In genomic region chr11:55250527-55250926, GRCm38 (mm10) we compare ENCODE assay signal across 14 mouse cellular contexts. TPM values are rescaled to one million over a fixed set of nuclear protein-coding genes. Genes with fewer than 3 reads are reported as not detected.
A peak's percentile ranks its signal among the peaks of the same experiment; 100 is the strongest.
DNase-seq lines count a peak whose midpoint lies in the region; ATAC-seq and TF ChIP-seq lines count a peak whose summit lies in the region.
"Had no signal": no experiment of that assay in that cellular context is flagged by ENCODE, and none has a peak within 500 bp of the region (broad histone marks: within the 10 kb centered on the region; RNA-seq: fewer than 3 reads in every experiment).

No protein-coding gene starts in this region.

- no peak for DNase-seq in kidney, adult 2 months
- DNase-seq in right cerebral cortex, adult 18-20 months, result peak; percentile 32
- no peak for DNase-seq in right cerebral cortex, postnatal 10 days (ENCODE audit: low spot score in 2 of 2)
- DNase-seq in layer of hippocampus, adult 8-10 months (ENCODE audit: low spot score in 2 of 2), result peak; percentile 27 to 50
- peak; percentile 38 for DNase-seq in telencephalon, adult 2 months (ENCODE audit: low read depth, low spot score)
- DNase-seq: liver, postnatal 0 days had no signal

- H3K4me3 ChIP-seq in kidney, embryonic 14.5 days (ENCODE audit: low read length), result no peak overlapping the region
- no peak overlapping the region for H3K4me3 ChIP-seq in kidney, adult 2 months (ENCODE audit: insufficient read depth, low read depth, low read length)
- H3K4me3 ChIP-seq in forebrain, embryonic 15.5 days, result no peak overlapping the region
- H3K4me3 ChIP-seq in liver, embryonic 12.5 days, result no peak overlapping the region
- H3K4me3 ChIP-seq: erythroblast, embryonic 14.5 days; hindbrain, embryonic 12.5 days; intestine, embryonic 15.5 days; limb, embryonic 13.5 days; midbrain, embryonic 12.5 days had no signal

- no peaks in the 10 kb centered on the region; the same call in 1 of the 2 replicates for H3K9me3 ChIP-seq in kidney, embryonic 14.5 days (ENCODE audit: control insufficient read depth, low read length)
- H3K9me3 ChIP-seq in forebrain, embryonic 15.5 days, result no peaks in the 10 kb centered on the region
- no peaks in the 10 kb centered on the region for H3K9me3 ChIP-seq in liver, embryonic 12.5 days (replicated peaks)
- H3K9me3 ChIP-seq: hindbrain, embryonic 12.5 days; intestine, embryonic 15.5 days; limb, embryonic 13.5 days; midbrain, embryonic 12.5 days had no signal

- no peak overlapping the region for H3K9ac ChIP-seq in kidney, embryonic 14.5 days (ENCODE audit: low read depth, low read length)
- H3K9ac ChIP-seq in forebrain, embryonic 15.5 days (replicated peaks), result no peak overlapping the region
- H3K9ac ChIP-seq in liver, embryonic 12.5 days, result no peak overlapping the region
- H3K9ac ChIP-seq: hindbrain, embryonic 12.5 days; intestine, embryonic 15.5 days; limb, embryonic 13.5 days; liver, postnatal 0 days; midbrain, embryonic 12.5 days had no signal

- ATAC-seq in kidney, embryonic 14.5 days (ENCODE audit: low FRiP score, low TSS enrichment), result 0 out of 2 replicates have a peak, but pooled peaks have one; percentile 32
- no peak for ATAC-seq in forebrain, embryonic 15.5 days (replicated peaks)
- ATAC-seq in liver, embryonic 12.5 days, result no peak
- ATAC-seq: intestine, embryonic 15.5 days; liver, postnatal 0 days had no signal

- H3K27me3 ChIP-seq in kidney, embryonic 14.5 days (ENCODE audit: control insufficient read depth, insufficient read depth, low read length), result no peaks in the 10 kb centered on the region
- H3K27me3 ChIP-seq in kidney, adult 2 months (replicated peaks; ENCODE audit: control insufficient read depth, insufficient read depth, low read length), result no peaks in the 10 kb centered on the region
- H3K27me3 ChIP-seq in forebrain, embryonic 15.5 days, result no peaks in the 10 kb centered on the region
- H3K27me3 ChIP-seq in liver, embryonic 12.5 days (replicated peaks), result no peaks in the 10 kb centered on the region
- H3K27me3 ChIP-seq: hindbrain, embryonic 12.5 days; intestine, embryonic 15.5 days; limb, embryonic 13.5 days; midbrain, embryonic 12.5 days had no signal

- H3K4me1 ChIP-seq in kidney, embryonic 14.5 days (ENCODE audit: control insufficient read depth, insufficient read depth, low read length), result no peaks in the 10 kb centered on the region
- H3K4me1 ChIP-seq in kidney, adult 2 months (ENCODE audit: control insufficient read depth, insufficient read depth, low read length), result no peaks in the 10 kb centered on the region
- H3K4me1 ChIP-seq in forebrain, embryonic 15.5 days, result no peaks in the 10 kb centered on the region
- no peaks in the 10 kb centered on the region for H3K4me1 ChIP-seq in liver, embryonic 12.5 days
- H3K4me1 ChIP-seq: hindbrain, embryonic 12.5 days; intestine, embryonic 15.5 days; limb, embryonic 13.5 days; midbrain, embryonic 12.5 days had no signal

- 50% methylated on average over 6 of the region's 6 CpGs for WGBS in kidney, embryonic 14.5 days
- WGBS in kidney, adult 2 months, result 44% methylated on average over 6 of the region's 6 CpGs
- 86% methylated on average over 6 of the region's 6 CpGs for WGBS in forebrain, embryonic 15.5 days
- WGBS in liver, embryonic 12.5 days (ENCODE audit: insufficient replicate concordance), result 44% methylated on average over 6 of the region's 6 CpGs

- TF ChIP-seq POLR2A in kidney, adult 2 months (IDR thresholded peaks at IDR 0.05; ENCODE audit: low read depth, low read length), result no peak

- TF ChIP-seq CTCF in kidney, adult 2 months (conservative IDR thresholded peaks at IDR 0.05; ENCODE audit: insufficient read depth, insufficient read length, low read depth, low read length), result no peak

- H3K27ac ChIP-seq in kidney, embryonic 14.5 days (ENCODE audit: low read depth, low read length), result no peak overlapping the region
- no peak overlapping the region for H3K27ac ChIP-seq in kidney, adult 2 months (ENCODE audit: insufficient read depth, low read depth, low read length)
- no peak overlapping the region for H3K27ac ChIP-seq in forebrain, embryonic 15.5 days (replicated peaks)
- H3K27ac ChIP-seq in liver, embryonic 12.5 days, result no peak overlapping the region
- H3K27ac ChIP-seq: hindbrain, embryonic 12.5 days; intestine, embryonic 15.5 days; limb, embryonic 13.5 days; midbrain, embryonic 12.5 days had no signal

- H3K36me3 ChIP-seq in kidney, embryonic 14.5 days (ENCODE audit: control insufficient read depth, insufficient read depth, low read length), result no peaks in the 10 kb centered on the region
- H3K36me3 ChIP-seq in kidney, adult 2 months (ENCODE audit: control insufficient read depth, insufficient read depth, low read length), result no peaks in the 10 kb centered on the region
- no peaks in the 10 kb centered on the region for H3K36me3 ChIP-seq in forebrain, embryonic 15.5 days
- no peaks in the 10 kb centered on the region for H3K36me3 ChIP-seq in liver, embryonic 12.5 days
- H3K36me3 ChIP-seq: hindbrain, embryonic 12.5 days; intestine, embryonic 15.5 days; limb, embryonic 13.5 days; midbrain, embryonic 12.5 days had no signal

- H3K4me2 ChIP-seq in kidney, embryonic 14.5 days (replicated peaks; ENCODE audit: low read depth, low read length), result no peak overlapping the region
- no peak overlapping the region for H3K4me2 ChIP-seq in forebrain, embryonic 15.5 days (replicated peaks)
- H3K4me2 ChIP-seq in liver, embryonic 12.5 days, result no peak overlapping the region
- H3K4me2 ChIP-seq: hindbrain, embryonic 12.5 days; intestine, embryonic 15.5 days; limb, embryonic 13.5 days; midbrain, embryonic 12.5 days had no signal

RNA-seq across cellular contexts. Expression of gene Slc36a1, which starts 46.4 kb away (rescaled TPM):
- 2.1 and 2.2 TPM in 2 replicates for polyA plus RNA-seq in kidney, embryonic 14.5 days (2014; fragmentation: Nextera tagmentation; extraction: Ambion mirVana)
- 60.5 and 63.4 TPM in 2 replicates for polyA plus RNA-seq in kidney, adult 2 months (2012; rRNA removed)
- 10 to 100 TPM; 48.4 to 60.7 (median 57.1) TPM for total RNA-seq in layer of hippocampus, adult 8-10 months (2022)
- 2.6 and 3.0 TPM in 2 replicates for polyA plus RNA-seq in forebrain, embryonic 15.5 days (2015; fragmentation: Nextera tagmentation; extraction: Ambion mirVana)
- 1.5 and 1.6 TPM in 2 replicates for polyA plus RNA-seq in liver, embryonic 12.5 days (2016; fragmentation: Nextera tagmentation; extraction: Ambion mirVana)

Comparison
In these comparisons a context has a peak if more than half of its experiments do, and no peak if none do; other contexts are left out.
1. DNase-seq: peak in right cerebral cortex, adult 18-20 months (single experiment), layer of hippocampus, adult 8-10 months (2 of 2) and telencephalon, adult 2 months (single experiment); none in kidney, adult 2 months (single experiment) and right cerebral cortex, postnatal 10 days (0 of 2).
2. RNA of gene Slc36a1, which starts 46.4 kb away (polyA plus RNA-seq): 60.5 to 63.4 TPM in kidney, adult 2 months; 2.6 to 3.0 TPM in forebrain, embryonic 15.5 days, 2.1 to 2.2 TPM in kidney, embryonic 14.5 days and 1.5 to 1.6 TPM in liver, embryonic 12.5 days; every median in the first group is over 10 times any median in the second.